Mouse (Mus musculus) brain, embryonic 14.5 days (tissue): ENCODE data around the gene Olfr1255. TPM values are rescaled to one million over a fixed set of nuclear protein-coding genes. Genes with fewer than 3 reads are reported as not detected.

ENCODE experiments used
- DNase-seq: peaks from one replicate; pipeline ENCODE4 v3.0.0-alpha.2; 2011; ENCODE audit warnings: low read depth
- CTCF ChIP-seq: fragments of 200-500 bp; IDR thresholded peaks from 2 replicates; pipeline ENCODE4 v1.5.1; 2012; ENCODE audit warnings: inconsistent platforms, mild to moderate bottlenecking, moderate library complexity, borderline replicate concordance; ENCODE audit not compliant: insufficient read depth, insufficient read length; ENCODE audit errors: extremely low read depth
- POLR2A ChIP-seq: fragments of 200-500 bp; IDR thresholded peaks from 2 replicates; pipeline ENCODE4 v1.6.1; 2012; ENCODE audit warnings: mild to moderate bottlenecking, inconsistent platforms, borderline replicate concordance; ENCODE audit not compliant: poor library complexity, insufficient read depth, insufficient read length, severe bottlenecking; ENCODE audit errors: extremely low read depth
- polyA plus RNA-seq: library from polyadenylated mRNA; depleted of rRNA; stranded (reverse); fragments of >200 nt; gene quantifications from 2 replicates; pipeline ENCODE4 v1.2.3, GENCODE M21; 2012; rRNA removed

Olfr1255 gene
- not detected in 2 replicates for polyA plus RNA-seq

DNA sequence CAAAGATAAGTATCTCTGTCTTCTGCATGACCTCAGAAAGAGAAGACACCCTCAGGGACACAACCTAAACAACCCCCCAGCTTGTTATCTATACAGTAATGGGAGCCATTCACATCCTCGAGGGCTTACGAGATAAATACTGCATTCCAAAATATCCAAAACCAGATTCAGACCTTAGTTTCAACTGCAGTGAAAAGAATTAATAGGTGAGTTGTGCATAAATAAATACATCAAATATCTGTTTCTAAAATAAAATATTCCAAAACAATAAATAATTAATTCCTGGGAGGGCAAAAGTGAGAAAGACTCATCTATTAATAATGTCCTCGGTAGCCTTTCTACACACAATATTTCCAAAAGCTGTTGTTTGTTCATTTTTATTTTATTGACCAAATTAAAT is at the start of gene Olfr1255:
Gene Olfr1255, plus strand, starts transcription at position 301 of the 400 bp plus-strand sequence.
- no peak for TF ChIP-seq POLR2A
- no peak for TF ChIP-seq CTCF
- DNase-seq = no peak

DNA sequence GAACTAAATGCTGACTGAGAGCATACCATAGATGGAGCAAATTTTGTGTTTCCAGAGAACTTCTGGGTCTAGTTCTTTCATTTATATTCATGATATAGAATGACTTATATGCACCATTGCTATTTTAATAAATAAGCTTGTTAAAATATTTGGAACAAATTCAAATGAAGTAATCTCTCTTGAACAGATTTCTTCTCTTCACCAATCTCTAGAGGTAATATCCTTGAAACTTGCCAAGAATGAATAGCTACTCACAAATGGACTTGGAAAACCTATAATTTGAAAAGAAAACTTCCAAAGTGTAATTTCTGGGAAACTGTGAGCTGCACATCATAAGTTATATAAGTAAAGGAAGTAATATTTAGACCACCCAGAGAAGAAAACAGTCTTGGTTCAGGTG is 18.3 kb upstream of the Olfr1255 start, which contains the start of gene Olfr1254:
Gene Olfr1254, minus strand, starts transcription at position 101 of the 400 bp plus-strand sequence.
- no peak for DNase-seq
- TF ChIP-seq POLR2A = no peak
- no peak for TF ChIP-seq CTCF

- DNase-seq = no peak
- TF ChIP-seq CTCF (no peak), POLR2A (no peak)
Measured at GRCm38 (mm10) chr2:89799583-89799982, 12.3 kb upstream of the Olfr1255 start.

GRCm38 (mm10) chr2:89810751-89811150 is 1.1 kb upstream of the Olfr1255 start:
- DNase-seq = no peak
- no peak for TF ChIP-seq POLR2A
- TF ChIP-seq CTCF = no peak

- DNase-seq = no peak
- no peak for TF ChIP-seq POLR2A
- no peak for TF ChIP-seq CTCF
Measured at GRCm38 (mm10) chr2:89820216-89820615, 8.4 kb downstream of the Olfr1255 start.

- no peak for DNase-seq
- TF ChIP-seq POLR2A = no peak
- no peak for TF ChIP-seq CTCF
Measured at GRCm38 (mm10) chr2:89841455-89841854, 29.6 kb downstream of the Olfr1255 start, which contains the start of gene Olfr1256. TSS of gene Olfr1256 (minus strand) at chr2:89841555.

GRCm38 (mm10) chr2:89848105-89848504 is 36.3 kb downstream of the Olfr1255 start, which contains the start of gene Olfr48:
TSS of gene Olfr48 (minus strand) at chr2:89848205.
- TF ChIP-seq POLR2A = no peak
- TF ChIP-seq CTCF = no peak
- no peak for DNase-seq

DNA sequence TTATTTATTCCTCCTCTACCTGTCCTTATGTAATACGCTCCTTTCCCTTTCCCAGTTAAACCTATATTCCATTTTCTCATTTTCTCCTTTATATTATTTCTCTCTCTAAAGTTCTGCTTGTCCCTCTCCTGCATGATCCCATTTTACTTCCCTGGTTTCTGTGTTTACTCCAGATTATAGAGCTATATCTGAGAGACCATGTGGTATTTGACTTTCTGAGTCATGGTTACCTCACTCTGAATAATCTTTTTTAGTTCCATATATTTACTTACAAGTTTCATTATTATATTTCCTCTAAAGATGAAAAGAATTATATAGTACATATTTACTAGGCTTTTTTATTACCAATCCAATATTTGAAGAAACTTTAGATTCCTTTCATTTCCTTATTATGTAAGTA is 37.4 kb downstream of the Olfr1255 start:
- DNase-seq = no peak
- TF ChIP-seq POLR2A (no peak), CTCF (no peak)

Other genes with a start within 250 kb of the Olfr1255 start
- gene Olfr1245, start 233.6 kb upstream of the Olfr1255 start, polyA plus RNA-seq = not detected in 2 replicates
- gene Olfr1246, start 218.9 kb upstream of the Olfr1255 start, polyA plus RNA-seq = not detected in 2 replicates
- not detected in 2 replicates for gene Olfr1247, start 197.9 kb upstream of the Olfr1255 start, polyA plus RNA-seq
- gene Olfr1248, start 193.8 kb upstream of the Olfr1255 start, polyA plus RNA-seq = not detected in 2 replicates
- gene Olfr1249, start 177.1 kb upstream of the Olfr1255 start, polyA plus RNA-seq = not detected in 2 replicates
- gene Olfr1250, start 150.6 kb upstream of the Olfr1255 start, polyA plus RNA-seq = not detected in 2 replicates
- not detected in 2 replicates for gene Olfr1251, start 140.1 kb upstream of the Olfr1255 start, polyA plus RNA-seq
- gene Olfr1252, start 87.0 kb upstream of the Olfr1255 start, polyA plus RNA-seq = not detected in 2 replicates
- gene Olfr1253, start 55.0 kb upstream of the Olfr1255 start, polyA plus RNA-seq = not detected in 2 replicates
- not detected in 2 replicates for gene Olfr1254, start 18.4 kb upstream of the Olfr1255 start, polyA plus RNA-seq
- gene Olfr1256, start 29.5 kb downstream of the Olfr1255 start, polyA plus RNA-seq = not detected in 2 replicates
- gene Olfr48, start 36.2 kb downstream of the Olfr1255 start, polyA plus RNA-seq = 0.07 and 0.13 TPM in 2 replicates
- not detected in 2 replicates for gene Olfr1257, start 66.4 kb downstream of the Olfr1255 start, polyA plus RNA-seq
- not detected in 2 replicates for gene Olfr1258, start 115.3 kb downstream of the Olfr1255 start, polyA plus RNA-seq
- gene Olfr1259, start 136.6 kb downstream of the Olfr1255 start, polyA plus RNA-seq = not detected in 2 replicates
- not detected in 2 replicates for gene Olfr1260, start 162.3 kb downstream of the Olfr1255 start, polyA plus RNA-seq
- gene Olfr1261, start 179.2 kb downstream of the Olfr1255 start, polyA plus RNA-seq = not detected in 2 replicates
- gene Olfr1262, start 188.1 kb downstream of the Olfr1255 start, polyA plus RNA-seq = not detected in 2 replicates
- gene Olfr1263, start 200.1 kb downstream of the Olfr1255 start, polyA plus RNA-seq = not detected in 2 replicates
- gene Olfr1264, start 213.5 kb downstream of the Olfr1255 start, polyA plus RNA-seq = not detected in 2 replicates
- not detected in 2 replicates for gene Olfr1265, start 223.3 kb downstream of the Olfr1255 start, polyA plus RNA-seq